Mouse (Mus musculus) myocyte (in vitro differentiated cells): ENCODE measurements around the gene Raet1e. TPM values are rescaled to one million over a fixed set of nuclear protein-coding genes. Genes with fewer than 3 reads are reported as not detected.
A peak's percentile ranks its signal among the peaks of the same experiment; 100 is the strongest.
"Not testable (repeated sequence)": the region's sequence is repeated elsewhere in the genome, so short reads cannot be mapped to it uniquely, and the experiment has no call there.

Experiments
- H3K27me3 ChIP-seq: one replicate; pipeline ENCODE4 v1.6.1; 2011; ENCODE audit not compliant: control insufficient read depth, insufficient read depth, insufficient read length
- H3K36me3 ChIP-seq: one replicate; pipeline ENCODE4 v1.6.1; 2011; ENCODE audit not compliant: control insufficient read depth, insufficient read depth
- H3K4me2 ChIP-seq: one replicate; pipeline ENCODE4 v1.6.1; 2011; ENCODE audit warnings: low read depth, control low read depth
- H3K4me3 ChIP-seq: one replicate; pipeline ENCODE4 v1.5.1; 2011; ENCODE audit warnings: mild to moderate bottlenecking, control low read depth, moderate library complexity
- H3K79me2 ChIP-seq: one replicate; pipeline ENCODE4 v1.6.1; 2011; ENCODE audit not compliant: control insufficient read depth, insufficient read depth
- H3ac ChIP-seq: one replicate; pipeline ENCODE4 v1.6.1; 2011; ENCODE audit not compliant: control insufficient read depth, insufficient read length
- TCF12 ChIP-seq: IDR thresholded peaks from one replicate; pipeline ENCODE4 v1.6.1; 2011; ENCODE audit warnings: mild to moderate bottlenecking, control low read depth; ENCODE audit not compliant: poor library complexity, insufficient read depth, severe bottlenecking
- polyA plus RNA-seq: library from polyadenylated mRNA; unstranded; fragments of >200 nt; fragmentation: generic; extraction: Trizol; gene quantifications from one replicate; pipeline ENCODE4 v1.2.1, GENCODE M21; 2012; ENCODE audit warnings: missing spikeins

Raet1e gene
- polyA plus RNA-seq, 1 experiment, result 22.0 TPM

DNA sequence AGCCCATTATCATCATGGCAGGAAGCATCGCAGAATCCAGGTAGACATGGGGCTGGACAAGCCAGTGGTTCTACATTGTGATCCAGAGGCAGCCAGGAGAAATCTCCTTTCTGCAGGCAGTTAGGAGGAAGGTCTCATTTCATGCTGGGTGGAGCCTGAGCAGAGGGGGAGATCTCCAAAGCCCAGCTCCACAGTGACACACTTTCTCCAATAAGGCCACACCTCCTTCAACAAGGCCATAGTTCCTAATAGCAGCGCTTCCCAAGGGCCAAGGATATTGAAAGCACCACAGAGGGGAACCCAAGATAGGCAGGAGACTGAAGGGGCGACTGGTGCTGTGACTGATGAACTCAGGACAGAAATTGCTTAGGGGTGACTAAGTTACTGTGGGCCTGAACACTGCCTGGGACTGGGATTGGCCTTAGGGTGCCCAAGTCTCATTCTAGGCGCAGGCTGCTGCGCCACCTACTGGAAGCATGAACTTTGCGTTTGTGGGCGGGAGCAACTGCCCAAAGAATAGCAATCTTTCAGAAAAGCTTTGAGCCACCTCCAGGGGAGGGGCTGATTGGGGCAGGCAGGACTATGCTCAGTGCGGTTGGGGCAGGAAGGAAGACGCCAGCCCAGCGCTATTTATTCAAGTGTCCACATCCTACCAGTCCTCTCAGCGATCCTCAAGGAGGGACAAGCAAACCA lies 244.0 kb downstream of the Raet1e start:
- H3K4me3 ChIP-seq, H3K27me3 ChIP-seq, H3K36me3 ChIP-seq, H3ac ChIP-seq, H3K79me2 ChIP-seq, H3K4me2 ChIP-seq: not testable (repeated sequence)

DNA sequence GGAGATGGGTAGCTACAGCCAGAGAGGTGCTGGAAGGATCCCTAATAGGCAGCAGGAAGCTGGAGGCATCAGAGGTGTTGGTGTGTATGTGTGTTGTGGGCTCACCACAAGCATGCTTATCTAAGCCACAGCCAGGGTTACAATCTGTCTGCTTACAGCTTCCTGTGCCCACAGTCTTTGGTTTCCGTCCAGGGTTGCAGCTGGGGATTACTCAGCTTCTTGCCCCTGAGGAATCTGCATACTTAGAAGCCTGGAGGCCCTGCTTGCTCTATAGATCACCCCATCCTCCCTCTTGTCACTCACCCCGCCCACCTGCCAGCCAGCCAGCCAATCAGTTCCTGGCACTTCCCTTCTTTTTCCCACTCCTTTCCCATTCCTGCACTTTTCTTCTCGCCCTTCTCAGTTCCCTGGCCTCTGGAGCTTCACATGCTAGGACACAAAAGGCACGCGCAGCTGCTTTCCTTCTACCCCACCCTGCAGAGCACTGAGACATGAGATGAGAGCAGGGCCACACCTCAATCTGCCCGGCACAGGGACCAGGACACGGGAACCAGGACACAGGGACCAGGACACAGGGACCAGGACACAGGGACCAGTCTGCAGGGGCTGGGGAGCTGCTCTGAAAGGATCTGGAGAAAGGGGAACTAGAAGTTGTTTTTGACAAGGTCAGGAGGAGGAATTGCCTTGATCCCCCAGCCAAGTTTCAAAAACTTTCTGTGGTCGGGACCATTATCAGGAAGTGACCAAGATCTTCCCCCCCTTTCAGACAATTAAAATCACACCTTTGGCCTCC lies 255.5 kb downstream of the Raet1e start:
- not testable (repeated sequence) for H3K79me2 ChIP-seq, H3K36me3 ChIP-seq, H3ac ChIP-seq, H3K4me2 ChIP-seq, H3K4me3 ChIP-seq, H3K27me3 ChIP-seq
- peak; percentile 30 for TF ChIP-seq TCF12

Other genes starting within 250 kb of the Raet1e start
- not detected for gene 4930444G20Rik, start 90.5 kb upstream of the Raet1e start, polyA plus RNA-seq
- 5.8 TPM for gene E030030I06Rik, start 9.3 kb upstream of the Raet1e start, polyA plus RNA-seq
- 0.24 TPM for gene H60b, start within 50 bp of the Raet1e start, polyA plus RNA-seq
- 5.0 TPM for gene Raet1d, start 202.0 kb downstream of the Raet1e start, polyA plus RNA-seq